Mouse (Mus musculus) bone marrow, adult 2 months (tissue): ENCODE measurements around the gene Magea2.
"Not testable (repeated sequence)": the region's sequence is repeated elsewhere in the genome, so short reads cannot be mapped to it uniquely, and the experiment has no call there.

Experiments
- CTCF ChIP-seq: fragments of 200-500 bp; IDR thresholded peaks from 2 replicates; pipeline ENCODE4 v1.5.1; 2011; ENCODE audit warnings: low read length, control low read depth; ENCODE audit not compliant: control insufficient read depth, insufficient read depth
- POLR2A ChIP-seq: fragments of 200-500 bp; IDR thresholded peaks from 2 replicates; pipeline ENCODE4 v1.6.1; 2011; ENCODE audit warnings: low read depth, mild to moderate bottlenecking, control low read depth, low read length, borderline replicate concordance; ENCODE audit not compliant: control insufficient read depth

- not testable (repeated sequence) for TF ChIP-seq CTCF, POLR2A
Observed at GRCm38 (mm10) chrX:155089693-155090092, 3.8 kb downstream of the Magea2 start, which contains the start of gene Magea1.
